Mouse (Mus musculus) CH12.LX (cell line): Measurements from ENCODE around the gene Intu. TPM values are rescaled to one million over a fixed set of nuclear protein-coding genes. Genes with fewer than 3 reads are reported as not detected.

Experiments
- DNase-seq: peaks from one replicate; pipeline ENCODE4 v3.0.0-alpha.2; 2013; ENCODE audit errors: extremely low read depth
- H3K27ac ChIP-seq: 2 replicates; pipeline ENCODE4 v1.5.1; 2012; ENCODE audit warnings: low read depth, mild to moderate bottlenecking, control low read depth, moderate library complexity; ENCODE audit not compliant: insufficient read depth
- H3K27me3 ChIP-seq: replicated peaks from 2 replicates; pipeline ENCODE3; 2012; ENCODE audit warnings: inconsistent platforms
- H3K36me3 ChIP-seq, 2 experiments: replicated peaks in 1 of 2; 2 replicates each; pipeline versions ENCODE3 to v1.6.1; 2012; ENCODE audit warnings: inconsistent platforms in 1 of 2, low read length in 1 of 2, mild to moderate bottlenecking in 1 of 2, mixed read lengths in 1 of 2, moderate library complexity in 1 of 2; ENCODE audit not compliant: control insufficient read depth in 1 of 2, insufficient read depth in 1 of 2
- H3K4me1 ChIP-seq, 2 experiments: 2 replicates each; pipeline ENCODE4 v1.6.1; 2012; ENCODE audit warnings: inconsistent platforms in 1 of 2, moderate library complexity in 1 of 2; ENCODE audit not compliant: insufficient read depth in 2 of 2, control insufficient read depth in 1 of 2
- H3K4me2 ChIP-seq: 2 replicates; pipeline ENCODE4 v1.6.1; 2012; ENCODE audit warnings: low read depth, mild to moderate bottlenecking, control low read depth; ENCODE audit not compliant: poor library complexity, insufficient read depth, severe bottlenecking
- H3K4me3 ChIP-seq, 3 experiments: fragments of 150-350 bp in 1 of 3; sonication (generic) in 1 of 3; replicated peaks in 1 of 3; 2 replicates each; pipeline versions ENCODE3 to v1.5.1; 2011 to 2012; ENCODE audit warnings: low read depth in 2 of 3, low read length in 2 of 3, mild to moderate bottlenecking in 2 of 3, moderate library complexity in 2 of 3, control low read depth in 1 of 3, improper control_type of control experiment in 1 of 3, inconsistent platforms in 1 of 3, mixed read lengths in 1 of 3; ENCODE audit not compliant: poor library complexity in 1 of 3
- H3K79me2 ChIP-seq: replicated peaks from 2 replicates; pipeline ENCODE4 v1.6.1; 2012; ENCODE audit warnings: mild to moderate bottlenecking, moderate library complexity; ENCODE audit not compliant: control insufficient read depth, poor library complexity, insufficient read depth, severe bottlenecking; ENCODE audit errors: extremely low read depth
- H3K9ac ChIP-seq: 2 replicates; pipeline ENCODE4 v1.6.1; 2012; ENCODE audit warnings: low read depth, mild to moderate bottlenecking, control low read depth, moderate library complexity; ENCODE audit not compliant: insufficient read depth
- H3K9me3 ChIP-seq: replicated peaks from 2 replicates; pipeline ENCODE3; 2012; ENCODE audit warnings: low read length, inconsistent platforms, mixed read lengths
- CHD2 ChIP-seq: IDR thresholded peaks from 2 replicates; pipeline ENCODE4 v1.6.1; 2011; ENCODE audit warnings: low read length, improper control_type of control experiment
- CTCF ChIP-seq, 2 experiments: IDR thresholded peaks in 1 of 2; conservative IDR thresholded peaks in 1 of 2; 2 replicates each; pipeline ENCODE4 v1.5.1; 2011 to 2012; ENCODE audit warnings: low read depth in 2 of 2, low read length in 2 of 2, improper control_type of control experiment in 1 of 2, inconsistent platforms in 1 of 2, mild to moderate bottlenecking in 1 of 2, moderate library complexity in 1 of 2
- E2F4 ChIP-seq: IDR thresholded peaks from 2 replicates; pipeline ENCODE4 v1.6.1; 2011; ENCODE audit warnings: low read depth, low read length, improper control_type of control experiment; ENCODE audit not compliant: insufficient replicate concordance
- EP300 ChIP-seq: IDR thresholded peaks from 2 replicates; pipeline ENCODE4 v1.6.1; 2011; ENCODE audit warnings: low read length, improper control_type of control experiment
- ETS1 ChIP-seq: conservative IDR thresholded peaks from 2 replicates; pipeline ENCODE4 v1.6.1; 2012; ENCODE audit warnings: low read depth, mild to moderate bottlenecking, inconsistent platforms, low read length, improper control_type of control experiment, moderate library complexity
- IRF4 ChIP-seq: IDR thresholded peaks from 2 replicates; pipeline ENCODE4 v1.6.1; 2014; ENCODE audit warnings: low read depth, mild to moderate bottlenecking, inconsistent platforms, low read length, improper control_type of control experiment
- JUN ChIP-seq: IDR thresholded peaks from 2 replicates; pipeline ENCODE4 v1.6.1; 2011; ENCODE audit warnings: low read depth, mild to moderate bottlenecking, low read length, improper control_type of control experiment, moderate library complexity; ENCODE audit not compliant: insufficient read depth
- JUND ChIP-seq: conservative IDR thresholded peaks from 2 replicates; pipeline ENCODE4 v1.6.1; 2011; ENCODE audit warnings: low read depth, low read length, improper control_type of control experiment
- KAT2A ChIP-seq: IDR thresholded peaks from 2 replicates; pipeline ENCODE4 v1.6.1; 2012; ENCODE audit warnings: low read length, improper control_type of control experiment, inconsistent platforms; ENCODE audit not compliant: insufficient replicate concordance
- MAFK ChIP-seq: IDR thresholded peaks from 2 replicates; pipeline ENCODE4 v1.6.1; 2011; ENCODE audit warnings: low read length, improper control_type of control experiment; ENCODE audit not compliant: insufficient replicate concordance
- MAZ ChIP-seq: IDR thresholded peaks from 2 replicates; pipeline ENCODE4 v1.6.1; 2012; ENCODE audit warnings: low read depth, mild to moderate bottlenecking, inconsistent platforms, low read length, improper control_type of control experiment, moderate library complexity
- MYC ChIP-seq: IDR thresholded peaks from 2 replicates; pipeline ENCODE4 v1.6.1; 2011; ENCODE audit warnings: low read depth, mild to moderate bottlenecking, improper control_type of control experiment, low read length
- NRF1 ChIP-seq: IDR thresholded peaks from 2 replicates; pipeline ENCODE4 v1.6.1; 2014; ENCODE audit warnings: low read depth, mild to moderate bottlenecking, inconsistent platforms, low read length, improper control_type of control experiment, moderate library complexity
- PAX5 ChIP-seq: IDR thresholded peaks from 2 replicates; pipeline ENCODE4 v1.6.1; 2012; ENCODE audit warnings: low read length, inconsistent platforms, mixed read lengths
- POLR2AphosphoS2 ChIP-seq: IDR thresholded peaks from 2 replicates; pipeline ENCODE4 v1.6.1; 2011; ENCODE audit warnings: low read depth, low read length, improper control_type of control experiment
- SMC3 ChIP-seq: IDR thresholded peaks from 2 replicates; pipeline ENCODE4 v1.6.1; 2011; ENCODE audit warnings: low read depth, low read length, improper control_type of control experiment
- TBP ChIP-seq: conservative IDR thresholded peaks from 2 replicates; pipeline ENCODE4 v1.6.1; 2011; ENCODE audit warnings: low read depth, low read length, improper control_type of control experiment
- TCF12 ChIP-seq: IDR thresholded peaks from 2 replicates; pipeline ENCODE4 v1.6.1; 2014; ENCODE audit warnings: low read depth, mild to moderate bottlenecking, inconsistent platforms, low read length, improper control_type of control experiment
- USF1 ChIP-seq: IDR thresholded peaks from 2 replicates; pipeline ENCODE4 v1.6.1; 2014; ENCODE audit warnings: low read depth, mild to moderate bottlenecking, inconsistent platforms, low read length, improper control_type of control experiment
- ZKSCAN1 ChIP-seq: IDR thresholded peaks from 2 replicates; pipeline ENCODE4 v1.6.1; 2012; ENCODE audit warnings: low read depth, inconsistent platforms, low read length, improper control_type of control experiment, borderline replicate concordance
- ZNF384 ChIP-seq: IDR thresholded peaks from 2 replicates; pipeline ENCODE4 v1.6.1; 2012; ENCODE audit warnings: low read depth, low read length, improper control_type of control experiment, inconsistent platforms
- dilution Hi-C: fragments of 300-500 bp; cut with MboI; formaldehyde crosslinking; loops from 2 replicates; pipeline ENCODE4 v1.14.3; 2020; ENCODE audit warnings: low sequenced_read_pairs; ENCODE audit not compliant: extremely low pct_unique_long_range_greater_than_20kb, extremely low pct_ligation_motif_present
- in situ Hi-C: fragments of 300-500 bp; cut with MboI; formaldehyde crosslinking; loops from 3 replicates; pipeline ENCODE4 v1.14.3; 2019; ENCODE audit warnings: low sequenced_read_pairs, low pct_ligation_motif_present, low pct_unique_long_range_greater_than_20kb, mixed read lengths
- polyA plus RNA-seq: library from polyadenylated mRNA; unstranded; fragments of >175 nt; gene quantifications from 2 replicates; pipeline ENCODE4 v1.2.1, GENCODE M21; 2012; ENCODE audit warnings: low read depth; ENCODE audit not compliant: insufficient read length
- total RNA-seq, 2 experiments: library from RNA; depleted of rRNA; stranded (reverse); fragments of 300-350 nt in 1 of 2; fragments of >200 nt in 1 of 2; gene quantifications; 2 replicates each; pipeline ENCODE4 v1.2.3; 2012 to 2014

Gene Intu
- total RNA-seq (2012; rRNA removed) (not detected in 2 replicates), total RNA-seq (2014; rRNA removed) (not detected in 2 replicates), polyA plus RNA-seq (not detected in 2 replicates)

DNA sequence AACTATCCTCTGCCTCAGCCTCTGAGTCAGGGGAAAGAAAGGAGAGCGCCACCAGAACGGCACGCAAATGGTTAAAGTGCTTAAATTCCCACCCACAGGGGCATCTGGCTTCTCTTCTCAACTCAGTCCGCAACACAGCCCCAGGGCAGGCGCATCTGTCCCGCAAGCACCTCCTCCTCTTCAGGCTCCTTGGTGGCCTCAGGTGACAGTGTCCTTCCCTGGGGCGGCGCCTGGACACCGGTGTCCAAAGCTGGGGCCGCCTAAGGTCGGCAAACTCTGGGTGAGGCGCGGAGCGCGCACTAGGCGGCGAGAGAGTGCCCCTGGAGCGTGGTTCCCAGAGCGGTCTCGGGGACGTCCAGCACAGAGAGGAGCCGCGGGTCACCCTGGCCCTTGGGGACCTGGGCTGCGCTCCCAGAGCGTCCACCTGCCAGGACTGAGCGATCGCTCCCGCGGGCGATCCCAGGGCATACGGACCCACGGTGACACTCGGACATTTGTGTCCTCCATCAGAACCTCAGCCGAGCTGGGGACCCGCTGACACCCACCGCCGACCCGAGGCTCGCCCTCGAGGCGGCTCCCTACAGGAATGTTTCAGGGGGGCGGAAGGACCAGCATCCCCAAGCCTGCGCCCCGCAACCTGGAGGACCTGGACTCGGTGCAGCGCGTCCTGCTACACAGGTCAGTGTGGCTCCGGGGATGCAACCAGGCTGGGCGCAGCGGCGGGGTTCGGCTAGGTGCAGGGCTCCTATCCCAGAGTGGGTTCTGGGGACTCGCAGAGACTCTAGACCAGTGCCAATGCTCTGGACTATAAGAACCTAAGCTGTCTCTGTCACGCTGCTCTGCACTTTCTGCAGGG lies at the start of gene Intu:
TSS of gene Intu (plus strand) at position 1 of the 856 bp plus-strand sequence.
- DNase-seq, result no peak
- H3K9me3 ChIP-seq, result peaks cover 17% of the 10 kb centered on the region
- dilution Hi-C loops, result no loop called here
- H3K27me3 ChIP-seq, result no peaks in the 10 kb centered on the region
- no peak within 1 kb of the TSS for H3K27ac ChIP-seq
- H3K9ac ChIP-seq, result no peak within 1 kb of the TSS
- no peak within 1 kb of the TSS for H3K4me2 ChIP-seq
- TF ChIP-seq E2F4 (no peak), USF1 (no peak), KAT2A (no peak), JUND (no peak), ETS1 (no peak), MAFK (no peak), MYC (no peak), CTCF (conservative IDR thresholded peaks at IDR 0.05 in 1 of 2, IDR thresholded peaks at IDR 0.05 in 1 of 2; ENCODE audit: low read depth in 2 of 2, low read length in 2 of 2) (no peak), EP300 (no peak), SMC3 (no peak), POLR2AphosphoS2 (no peak), MAZ (no peak), ZKSCAN1 (no peak), CHD2 (no peak), NRF1 (no peak), TCF12 (no peak), ZNF384 (no peak)
- H3K4me3 ChIP-seq, result no peak within 1 kb of the TSS
- H3K79me2 ChIP-seq, result no peaks in the 10 kb centered on the region
- peaks cover 12 to 26% of the 10 kb centered on the region in 2 experiments for H3K4me1 ChIP-seq
- no peaks in the 10 kb centered on the region for H3K36me3 ChIP-seq
- in situ Hi-C loops, result no loop called here

DNA sequence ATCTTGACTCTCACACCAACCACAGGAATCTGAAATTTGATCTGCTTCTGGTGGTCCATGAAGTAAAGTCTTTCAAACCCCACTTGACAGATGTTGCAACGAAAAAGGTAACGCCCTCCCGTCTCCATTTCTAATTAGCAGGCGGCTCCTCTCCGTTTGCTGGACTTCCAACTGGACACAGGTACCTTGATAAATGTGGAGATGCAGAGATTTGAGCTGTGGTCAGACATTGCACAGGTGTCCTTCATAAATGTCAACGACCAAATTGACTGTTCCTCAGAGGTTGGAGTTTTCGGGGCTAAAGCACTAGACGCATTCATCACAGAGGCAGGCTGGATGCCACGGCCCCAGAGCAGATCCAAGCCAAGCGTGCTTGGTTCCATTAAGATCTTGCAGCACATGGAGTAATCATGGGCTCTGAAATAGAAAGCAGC lies 47.8 kb upstream of the Intu start:
- in situ Hi-C loops (no loop called here), dilution Hi-C loops (no loop called here)
- peaks cover 6 to 17% of the 10 kb centered on the region in 2 experiments; a peak in 3 of 4 replicates for H3K4me1 ChIP-seq
- no peak for DNase-seq
- no peaks in the 10 kb centered on the region for H3K27me3 ChIP-seq
- no peak overlapping the region for H3K4me2 ChIP-seq
- no peak for TF ChIP-seq ZKSCAN1
- no peak for TF ChIP-seq ETS1
- TF ChIP-seq TBP, result no peak
- TF ChIP-seq MAFK, result no peak
- TF ChIP-seq MAZ, result no peak
- no peak for TF ChIP-seq PAX5
- TF ChIP-seq SMC3, result no peak
- no peak for TF ChIP-seq IRF4
- no peak for TF ChIP-seq EP300
- no peak for TF ChIP-seq E2F4
- TF ChIP-seq JUN, result no peak
- H3K79me2 ChIP-seq, result no peaks in the 10 kb centered on the region
- H3K36me3 ChIP-seq, result no peaks in the 10 kb centered on the region
- H3K27ac ChIP-seq, result no peak overlapping the region
- no peaks in the 10 kb centered on the region for H3K9me3 ChIP-seq
- H3K9ac ChIP-seq, result no peak overlapping the region
- H3K4me3 ChIP-seq, result no peak overlapping the region
